Mouse (Mus musculus) E14TG2a.4 (cell line): ENCODE measurements around the gene Cftr.

Source experiments
- H3K27me3 ChIP-seq: 2 replicates; pipeline ENCODE4 v1.6.1; 2014; ENCODE audit warnings: low read length, control low read depth; ENCODE audit not compliant: insufficient read depth
- H3K36me3 ChIP-seq: 2 replicates; pipeline ENCODE4 v1.6.1; 2014; ENCODE audit warnings: low read length, control low read depth; ENCODE audit not compliant: insufficient read depth
- H3K4me1 ChIP-seq: replicated peaks from 2 replicates; pipeline ENCODE4 v1.6.1; 2014; ENCODE audit warnings: low read depth, low read length, control low read depth
- H3K4me3 ChIP-seq: replicated peaks from 2 replicates; pipeline ENCODE4 v1.5.1; 2014; ENCODE audit warnings: mild to moderate bottlenecking, low read length
- H3K9me3 ChIP-seq: 2 replicates; pipeline ENCODE4 v1.6.1; 2014; ENCODE audit warnings: low read length, control low read depth
- CTCF ChIP-seq: conservative IDR thresholded peaks from 2 replicates; pipeline ENCODE4 v1.5.1; 2014; ENCODE audit warnings: low read length
- NANOG ChIP-seq: IDR thresholded peaks from 2 replicates; pipeline ENCODE4 v1.6.1; 2014; ENCODE audit warnings: borderline replicate concordance, low read length, mixed read lengths
- POU5F1 ChIP-seq: IDR thresholded peaks from 2 replicates; pipeline ENCODE4 v1.6.1; 2014; ENCODE audit warnings: low read length, borderline replicate concordance

Cftr gene

DNA sequence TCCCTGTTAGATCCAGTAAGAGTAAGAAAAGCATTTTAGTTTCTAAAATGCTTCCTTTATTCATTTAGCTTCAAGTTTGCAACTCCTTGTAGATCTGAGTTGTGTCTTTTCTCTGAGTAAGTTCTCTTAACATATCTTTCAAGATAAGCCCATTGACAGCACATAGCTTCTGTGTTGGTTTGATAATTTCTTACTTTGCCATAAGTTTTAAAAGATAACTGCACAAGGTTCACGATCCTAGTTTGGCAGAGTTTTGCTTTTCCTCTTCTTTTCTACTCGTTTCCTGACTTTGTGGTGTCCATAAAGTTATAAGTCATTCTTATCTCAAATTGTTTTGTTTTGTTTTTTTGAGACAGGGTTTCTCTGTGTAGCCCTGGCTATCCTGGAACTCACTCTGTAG is 130.3 kb downstream of the Cftr start:
- Histone ChIP-seq H3K4me3 (no peak overlapping the region), H3K4me1 (no peaks in the 10 kb centered on the region), H3K36me3 (no peaks in the 10 kb centered on the region), H3K27me3 (no peaks in the 10 kb centered on the region), H3K9me3 (no peaks in the 10 kb centered on the region)
- TF ChIP-seq CTCF (no peak), POU5F1 (no peak), NANOG (no peak)

DNA sequence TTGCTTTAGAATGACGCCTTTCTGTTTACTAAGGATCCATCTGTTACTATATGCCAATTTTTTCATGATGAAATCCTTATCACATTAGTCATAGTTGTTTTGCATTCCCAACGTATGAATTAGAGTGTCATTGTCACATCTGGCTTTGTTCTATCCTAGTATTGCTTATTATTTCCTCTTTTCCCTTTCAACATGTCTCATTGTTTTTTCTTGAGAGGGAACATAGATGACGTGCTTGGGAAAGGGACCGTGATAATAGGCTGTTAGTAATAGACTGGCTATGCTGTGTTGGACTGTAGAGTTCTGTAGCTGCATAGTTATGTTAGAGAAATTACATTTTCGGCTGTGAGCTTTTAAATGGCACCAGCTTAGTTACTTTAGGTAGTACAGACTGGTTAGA is 131.6 kb downstream of the Cftr start:
- Histone ChIP-seq H3K4me1 (no peaks in the 10 kb centered on the region), H3K9me3 (no peaks in the 10 kb centered on the region), H3K36me3 (no peaks in the 10 kb centered on the region), H3K27me3 (no peaks in the 10 kb centered on the region), H3K4me3 (no peak overlapping the region)
- TF ChIP-seq POU5F1 (no peak), CTCF (no peak), NANOG (no peak)

DNA sequence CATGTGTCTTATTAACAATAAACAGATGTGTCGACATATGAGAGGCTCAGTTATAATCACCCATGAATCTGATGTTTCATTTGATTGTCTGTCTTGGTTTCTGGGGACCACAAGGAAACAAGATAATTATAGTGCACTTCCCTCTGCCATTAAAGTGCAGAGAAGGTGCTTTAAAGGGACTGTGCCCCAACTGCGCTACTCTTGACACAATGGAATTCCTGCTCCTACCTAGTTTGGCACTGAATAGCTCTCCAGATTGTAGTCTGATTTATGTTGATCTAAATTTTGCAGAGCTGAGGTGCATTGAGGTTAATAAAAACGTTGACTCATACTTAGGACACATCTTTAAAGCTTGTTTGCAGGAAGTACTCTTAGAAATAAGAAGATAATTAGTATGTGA is 132.7 kb downstream of the Cftr start:
- no peak for TF ChIP-seq CTCF
- TF ChIP-seq NANOG, result no peak
- TF ChIP-seq POU5F1, result no peak
- H3K9me3 ChIP-seq, result no peaks in the 10 kb centered on the region

DNA sequence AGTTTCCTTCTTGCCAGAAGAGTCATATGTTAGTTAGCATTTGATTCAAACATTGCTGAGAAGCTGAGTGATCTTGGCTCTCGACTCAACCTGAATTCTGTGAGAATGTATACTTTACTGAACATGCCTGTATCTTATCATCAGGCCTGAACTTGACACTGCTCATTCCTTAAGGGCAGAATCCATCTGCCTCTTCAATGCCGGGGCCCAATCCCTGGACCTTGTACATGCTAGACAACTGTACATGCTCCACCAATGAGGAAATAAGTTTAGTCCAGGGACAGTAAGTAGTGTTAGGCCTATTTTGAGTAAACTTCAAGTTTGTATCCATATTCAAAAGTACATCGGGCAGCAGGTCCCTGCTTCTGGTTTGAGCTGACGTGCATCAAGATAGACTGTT is 134.6 kb downstream of the Cftr start:
- no peaks in the 10 kb centered on the region for H3K27me3 ChIP-seq
- H3K9me3 ChIP-seq, result no peaks in the 10 kb centered on the region
- no peak for TF ChIP-seq NANOG
- TF ChIP-seq POU5F1, result no peak
- TF ChIP-seq CTCF, result no peak
- H3K4me3 ChIP-seq, result no peak overlapping the region
- no peaks in the 10 kb centered on the region for H3K36me3 ChIP-seq
- H3K4me1 ChIP-seq, result no peaks in the 10 kb centered on the region

More for the DNA sequence above, 132.7 kb downstream of the Cftr start:
- H3K36me3 ChIP-seq, result no peaks in the 10 kb centered on the region
- no peak overlapping the region for H3K4me3 ChIP-seq
- no peaks in the 10 kb centered on the region for H3K4me1 ChIP-seq
- no peaks in the 10 kb centered on the region for H3K27me3 ChIP-seq

DNA sequence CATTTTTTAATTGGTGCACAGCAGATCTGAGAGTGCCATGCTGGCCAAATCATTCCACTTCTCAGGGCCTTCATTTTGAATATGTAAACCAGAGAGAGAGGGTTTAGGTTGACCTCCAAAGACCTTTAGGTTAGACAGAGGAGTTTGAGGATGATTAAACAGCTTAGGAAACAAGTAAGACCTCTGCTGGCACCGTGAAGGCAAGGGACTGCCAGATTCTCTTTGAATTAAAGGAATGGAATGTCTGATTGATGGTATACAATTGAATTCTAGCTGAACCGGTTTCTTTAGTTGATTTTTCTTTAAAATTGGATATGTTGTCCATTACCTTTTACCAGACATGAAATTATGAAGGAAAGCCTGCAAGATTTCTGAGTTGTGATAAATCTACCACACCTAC is 140.5 kb downstream of the Cftr start:
- H3K36me3 ChIP-seq, result no peaks in the 10 kb centered on the region
- H3K27me3 ChIP-seq, result no peaks in the 10 kb centered on the region
- TF ChIP-seq CTCF, result no peak
- H3K4me1 ChIP-seq, result no peaks in the 10 kb centered on the region
- no peak overlapping the region for H3K4me3 ChIP-seq
- H3K9me3 ChIP-seq, result no peaks in the 10 kb centered on the region

DNA sequence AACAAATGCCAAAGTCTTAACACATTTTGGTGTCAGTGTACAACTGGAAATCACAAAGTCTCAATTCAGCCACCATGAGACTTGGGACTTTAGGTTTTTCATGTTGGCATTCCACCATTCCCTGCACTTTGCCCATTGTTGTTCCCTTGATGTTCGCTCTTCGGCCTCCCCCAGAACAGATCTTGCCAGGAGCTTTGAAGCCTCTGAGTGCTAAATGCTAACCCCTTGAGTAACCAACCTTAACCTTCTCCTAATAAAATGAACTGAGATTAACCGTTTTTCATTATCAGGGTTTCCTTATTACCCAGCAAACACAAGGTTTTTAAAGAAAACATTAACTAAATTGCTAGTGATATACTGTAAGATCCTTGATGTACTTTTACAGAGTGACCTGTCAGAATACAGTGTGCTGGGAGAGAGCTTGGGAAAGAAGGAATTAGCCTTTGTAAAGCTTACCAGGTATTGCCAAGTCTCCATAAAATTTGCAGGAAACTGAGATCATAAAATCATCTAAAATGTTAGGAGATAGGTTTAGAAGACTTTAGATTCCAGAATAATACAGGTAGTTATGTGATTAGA is 144.0 kb downstream of the Cftr start:
- H3K27me3 ChIP-seq, result no peaks in the 10 kb centered on the region
- no peaks in the 10 kb centered on the region for H3K9me3 ChIP-seq
- no peaks in the 10 kb centered on the region for H3K4me1 ChIP-seq
- no peak overlapping the region for H3K4me3 ChIP-seq
- TF ChIP-seq CTCF (no peak), NANOG (no peak), POU5F1 (no peak)
- H3K36me3 ChIP-seq, result no peaks in the 10 kb centered on the region

DNA sequence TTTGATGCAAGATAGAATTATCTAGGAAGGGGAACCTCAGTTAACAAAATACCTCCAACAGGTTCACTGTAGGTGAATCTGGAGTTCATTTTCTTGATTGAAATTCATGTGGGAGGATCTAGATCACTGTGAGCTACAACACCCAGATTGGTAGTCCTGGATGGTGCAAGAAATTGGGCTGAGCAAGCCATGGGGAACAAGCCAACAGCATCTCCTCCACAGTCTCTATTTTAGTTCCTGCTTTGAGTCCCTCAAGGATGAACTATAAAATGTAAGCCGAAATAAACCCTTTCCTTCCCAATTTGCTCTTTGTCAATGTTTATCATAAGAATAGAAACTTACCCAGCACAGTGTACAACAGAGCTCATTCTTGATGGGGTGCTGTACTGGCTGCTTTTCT is 152.5 kb downstream of the Cftr start:
- H3K27me3 ChIP-seq, result no peaks in the 10 kb centered on the region
- no peak for TF ChIP-seq POU5F1
- no peak for TF ChIP-seq CTCF
- TF ChIP-seq NANOG, result no peak
- no peak overlapping the region for H3K4me3 ChIP-seq
- no peaks in the 10 kb centered on the region for H3K36me3 ChIP-seq
- H3K4me1 ChIP-seq, result no peaks in the 10 kb centered on the region
- H3K9me3 ChIP-seq, result no peaks in the 10 kb centered on the region

GRCm38 (mm10) chr6:18335393-18335792 is 164.9 kb downstream of the Cftr start:
- TF ChIP-seq CTCF, result no peak
- no peak for TF ChIP-seq POU5F1
- TF ChIP-seq NANOG, result no peak
- H3K4me3 ChIP-seq, result no peak overlapping the region

GRCm38 (mm10) chr6:18338307-18338706 is 167.8 kb downstream of the Cftr start:
- H3K27me3 ChIP-seq, result no peaks in the 10 kb centered on the region
- no peaks in the 10 kb centered on the region for H3K9me3 ChIP-seq
- H3K4me3 ChIP-seq, result no peak overlapping the region
- TF ChIP-seq NANOG, result no peak
- TF ChIP-seq CTCF, result no peak
- no peak for TF ChIP-seq POU5F1
- no peaks in the 10 kb centered on the region for H3K36me3 ChIP-seq
- no peaks in the 10 kb centered on the region for H3K4me1 ChIP-seq

More at GRCm38 (mm10) chr6:18335393-18335792, 164.9 kb downstream of the Cftr start:
- Histone ChIP-seq H3K9me3 (no peaks in the 10 kb centered on the region), H3K4me1 (no peaks in the 10 kb centered on the region), H3K27me3 (no peaks in the 10 kb centered on the region), H3K36me3 (no peaks in the 10 kb centered on the region)
